Mouse (Mus musculus): ENCODE results near the gene Slc25a48. TPM values are rescaled to one million over a fixed set of nuclear protein-coding genes. Genes with fewer than 3 reads are reported as not detected.

Gene Slc25a48
- 0.12 and 0.61 TPM in 2 replicates for total RNA-seq (2017)

DNA sequence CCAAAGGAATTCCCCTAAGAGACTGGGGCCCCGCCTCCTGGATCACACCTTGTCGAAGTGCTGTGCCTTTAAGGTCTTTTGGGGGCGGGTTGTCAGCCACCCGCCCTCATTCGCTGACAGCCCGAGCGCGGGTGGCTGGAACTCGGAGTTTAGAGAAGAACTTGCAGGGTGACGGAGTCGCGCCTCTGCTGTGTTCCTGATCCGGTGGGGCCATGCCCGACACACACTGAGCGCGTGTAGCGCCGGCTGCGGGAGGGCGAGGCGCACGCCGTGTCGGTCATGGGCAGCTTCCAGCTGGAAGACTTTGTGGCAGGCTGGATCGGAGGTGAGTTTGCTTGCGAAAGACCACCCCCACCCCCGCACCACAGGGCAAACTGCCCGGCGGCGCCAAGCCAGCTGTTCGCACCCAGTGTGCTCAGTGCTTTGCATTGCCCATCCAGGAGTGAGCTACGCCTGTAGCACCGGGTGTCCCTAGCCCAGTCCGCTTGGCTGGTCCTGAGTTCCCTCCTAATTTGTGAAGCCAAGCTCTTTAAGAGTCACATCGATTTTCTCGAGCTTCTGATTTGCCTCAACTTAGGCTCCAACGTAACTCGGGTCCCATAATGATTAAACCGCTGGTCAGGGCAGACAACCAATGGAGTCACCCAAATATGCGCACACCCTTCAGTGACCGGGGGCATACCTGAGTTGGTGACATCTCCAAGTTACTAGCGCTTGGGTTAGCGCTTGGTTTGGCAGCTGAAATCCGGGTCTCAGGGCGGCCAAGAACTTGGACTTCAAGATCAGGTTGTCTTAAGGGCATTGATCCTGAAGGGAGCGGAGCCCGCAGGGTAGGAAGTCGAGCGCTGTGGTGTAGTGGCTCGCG, at the start of gene Slc25a48:
Gene Slc25a48 (plus strand): TSS at position 145 of the 865 bp plus-strand sequence.
- ATAC-seq (ENCODE audit: extremely low read depth, insufficient number of reproducible peaks, low FRiP score, poor library complexity, severe bottlenecking), result no peak

- no peak for ATAC-seq (ENCODE audit: extremely low read depth, insufficient number of reproducible peaks, low FRiP score, poor library complexity, severe bottlenecking)
These were observed 40.6 kb upstream of the Slc25a48 start for GRCm38 (mm10) chr13:56397572-56397971.

GRCm38 (mm10) chr13:56401186-56401585, 37.0 kb upstream of the Slc25a48 start:
- no peak for ATAC-seq (ENCODE audit: extremely low read depth, insufficient number of reproducible peaks, low FRiP score, poor library complexity, severe bottlenecking)

GRCm38 (mm10) chr13:56403381-56404086, 34.6 kb upstream of the Slc25a48 start:
- ATAC-seq (ENCODE audit: extremely low read depth, insufficient number of reproducible peaks, low FRiP score, poor library complexity, severe bottlenecking), result no peak

DNA sequence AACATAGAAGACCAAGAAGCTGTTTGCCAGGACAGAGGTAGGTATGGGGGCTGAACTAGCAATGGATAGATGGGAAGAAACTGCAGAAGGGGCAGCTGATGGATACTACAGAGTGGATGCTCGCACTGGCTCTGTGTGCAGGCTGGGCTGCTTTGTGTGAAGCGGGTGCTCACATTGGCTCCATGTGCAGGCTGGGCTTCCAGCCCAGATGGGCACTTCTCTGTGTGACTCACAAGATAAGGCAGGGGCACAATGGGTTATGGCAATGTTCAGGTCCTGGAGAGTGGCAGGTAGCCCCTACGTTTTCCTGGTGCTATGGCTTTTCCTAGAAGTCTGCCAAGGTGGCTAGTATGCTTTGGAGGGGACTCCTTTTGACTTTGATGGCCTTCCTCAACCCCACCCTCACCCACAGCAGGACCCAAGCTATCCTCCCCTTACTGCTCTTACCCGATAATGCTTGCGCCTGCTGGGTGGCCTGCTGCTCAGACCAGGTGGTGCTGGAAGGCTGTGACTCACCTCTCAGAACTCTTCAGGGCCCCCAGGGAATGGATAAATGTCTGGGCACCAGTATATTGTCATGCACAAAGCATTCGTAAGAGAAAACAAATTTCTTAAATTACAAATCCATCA, 33.5 kb upstream of the Slc25a48 start:
- ATAC-seq (ENCODE audit: extremely low read depth, insufficient number of reproducible peaks, low FRiP score, poor library complexity, severe bottlenecking), result no peak

- no peak for ATAC-seq (ENCODE audit: extremely low read depth, insufficient number of reproducible peaks, low FRiP score, poor library complexity, severe bottlenecking)
These were observed 25.8 kb upstream of the Slc25a48 start for GRCm38 (mm10) chr13:56412286-56412873.

DNA sequence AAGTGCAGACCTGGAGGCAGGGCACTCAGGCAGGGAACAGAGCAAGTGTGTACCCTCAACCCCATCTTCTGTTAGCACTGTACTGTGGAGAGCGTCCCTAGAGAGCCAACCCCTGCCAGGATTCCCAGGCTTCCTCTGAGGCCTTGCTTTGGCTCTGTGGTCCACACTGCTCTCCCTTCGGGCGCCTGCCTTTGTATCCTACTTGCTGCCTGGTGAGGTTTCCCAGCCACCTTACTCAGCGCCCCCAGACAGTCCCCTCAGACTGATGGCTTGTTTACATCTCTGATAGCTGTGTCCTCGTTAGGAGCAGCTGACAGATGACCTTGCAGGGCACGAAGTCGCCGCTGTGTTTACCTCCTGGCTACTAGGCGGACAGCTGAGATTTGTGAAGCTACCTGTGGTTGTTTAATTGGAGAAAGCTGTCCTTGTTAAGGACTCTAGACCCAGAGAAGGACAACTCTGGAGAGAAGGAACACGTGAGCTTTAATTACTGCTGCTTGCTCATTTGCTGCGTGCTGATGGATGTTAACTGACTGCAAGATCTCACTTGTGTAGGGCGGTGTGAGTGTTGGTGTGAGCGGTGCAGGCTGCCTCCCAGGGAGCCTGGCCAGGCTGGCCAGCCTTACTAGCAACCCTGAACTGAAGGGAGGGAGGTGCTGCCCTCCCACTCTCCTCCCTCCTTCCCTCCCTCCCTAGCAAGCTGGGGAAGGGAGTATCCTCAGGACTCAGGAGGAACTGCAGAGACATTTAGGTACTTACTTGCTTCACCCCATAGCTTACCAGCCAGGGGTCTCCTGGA, 19.3 kb upstream of the Slc25a48 start:
- no peak for ATAC-seq (ENCODE audit: extremely low read depth, insufficient number of reproducible peaks, low FRiP score, poor library complexity, severe bottlenecking)

DNA sequence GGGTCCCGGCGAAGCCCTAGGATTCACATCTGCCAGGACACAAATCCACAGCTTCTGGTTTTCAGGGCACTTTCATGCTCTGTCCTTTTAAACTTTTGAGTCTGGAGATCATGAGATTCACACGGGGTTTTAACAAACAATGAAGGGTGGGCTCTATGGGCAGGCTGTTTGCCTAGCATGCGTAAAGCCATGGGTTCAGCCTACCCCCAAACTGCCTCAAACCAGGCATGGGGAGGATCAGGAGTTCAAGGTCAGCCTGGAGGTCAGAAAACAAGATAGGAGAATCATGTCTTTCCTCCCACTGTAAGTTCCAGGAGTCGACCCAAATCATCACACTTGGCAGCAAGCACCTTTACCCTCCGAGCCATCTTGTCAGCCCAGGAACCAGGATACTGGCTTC, 18.6 kb upstream of the Slc25a48 start:
- no peak for ATAC-seq (ENCODE audit: extremely low read depth, insufficient number of reproducible peaks, low FRiP score, poor library complexity, severe bottlenecking)

GRCm38 (mm10) chr13:56422072-56422723, 16.0 kb upstream of the Slc25a48 start:
- no peak for ATAC-seq (ENCODE audit: extremely low read depth, insufficient number of reproducible peaks, low FRiP score, poor library complexity, severe bottlenecking)

DNA sequence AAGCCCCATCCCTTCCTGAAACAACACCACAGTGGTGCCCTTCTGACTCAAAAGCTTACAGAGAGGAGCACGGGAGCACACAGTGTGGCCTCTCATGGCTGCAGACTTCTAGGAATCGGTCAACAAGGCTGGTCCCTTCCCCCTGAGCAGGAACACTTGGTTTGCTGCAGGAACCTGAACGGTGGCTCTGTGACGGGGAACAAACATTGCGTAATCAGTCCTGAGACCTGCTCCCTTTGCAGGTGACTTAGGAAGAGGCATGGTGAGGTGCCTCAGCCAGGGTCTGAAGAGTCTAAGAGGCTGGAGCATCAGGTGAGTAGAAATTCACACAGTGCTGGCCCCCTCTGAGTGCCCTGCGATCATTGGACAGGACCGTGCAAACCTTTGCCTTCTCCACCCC, 12.2 kb upstream of the Slc25a48 start:
- no peak for ATAC-seq (ENCODE audit: extremely low read depth, insufficient number of reproducible peaks, low FRiP score, poor library complexity, severe bottlenecking)

DNA sequence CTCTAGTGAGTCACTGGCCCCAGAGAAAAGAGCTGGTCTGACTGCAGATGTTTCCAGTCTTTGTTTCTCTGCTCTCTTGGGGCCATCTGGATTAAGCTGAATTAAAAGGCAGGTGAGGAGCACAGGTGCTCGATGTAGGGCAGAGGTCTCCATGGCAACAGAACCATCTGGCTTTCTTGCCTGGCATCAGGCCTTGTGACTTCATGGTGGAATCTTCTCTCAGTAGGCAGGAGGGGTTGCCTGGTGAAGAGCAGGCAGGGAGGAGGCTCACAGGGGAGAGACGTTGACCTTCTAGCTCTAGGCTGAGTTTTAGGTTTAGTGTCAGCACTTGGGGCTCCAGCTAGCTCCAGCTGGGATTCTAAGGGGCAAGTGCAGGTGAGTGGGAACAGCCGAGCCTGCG, 11.8 kb upstream of the Slc25a48 start, which contains the start of gene Gm3045:
Gene Gm3045 (plus strand): TSS at position 230 of the 400 bp plus-strand sequence.
- ATAC-seq (ENCODE audit: extremely low read depth, insufficient number of reproducible peaks, low FRiP score, poor library complexity, severe bottlenecking), result no peak

- ATAC-seq (ENCODE audit: extremely low read depth, insufficient number of reproducible peaks, low FRiP score, poor library complexity, severe bottlenecking), result no peak
These were observed 9.2 kb upstream of the Slc25a48 start for GRCm38 (mm10) chr13:56428724-56429500.

- ATAC-seq (ENCODE audit: extremely low read depth, insufficient number of reproducible peaks, low FRiP score, poor library complexity, severe bottlenecking), result no peak
These were observed 5.7 kb upstream of the Slc25a48 start for GRCm38 (mm10) chr13:56432496-56432895.

GRCm38 (mm10) chr13:56433466-56433865, 4.7 kb upstream of the Slc25a48 start:
- ATAC-seq (ENCODE audit: extremely low read depth, insufficient number of reproducible peaks, low FRiP score, poor library complexity, severe bottlenecking), result no peak

GRCm38 (mm10) chr13:56434311-56434751, 3.8 kb upstream of the Slc25a48 start:
- no peak for ATAC-seq (ENCODE audit: extremely low read depth, insufficient number of reproducible peaks, low FRiP score, poor library complexity, severe bottlenecking)

DNA sequence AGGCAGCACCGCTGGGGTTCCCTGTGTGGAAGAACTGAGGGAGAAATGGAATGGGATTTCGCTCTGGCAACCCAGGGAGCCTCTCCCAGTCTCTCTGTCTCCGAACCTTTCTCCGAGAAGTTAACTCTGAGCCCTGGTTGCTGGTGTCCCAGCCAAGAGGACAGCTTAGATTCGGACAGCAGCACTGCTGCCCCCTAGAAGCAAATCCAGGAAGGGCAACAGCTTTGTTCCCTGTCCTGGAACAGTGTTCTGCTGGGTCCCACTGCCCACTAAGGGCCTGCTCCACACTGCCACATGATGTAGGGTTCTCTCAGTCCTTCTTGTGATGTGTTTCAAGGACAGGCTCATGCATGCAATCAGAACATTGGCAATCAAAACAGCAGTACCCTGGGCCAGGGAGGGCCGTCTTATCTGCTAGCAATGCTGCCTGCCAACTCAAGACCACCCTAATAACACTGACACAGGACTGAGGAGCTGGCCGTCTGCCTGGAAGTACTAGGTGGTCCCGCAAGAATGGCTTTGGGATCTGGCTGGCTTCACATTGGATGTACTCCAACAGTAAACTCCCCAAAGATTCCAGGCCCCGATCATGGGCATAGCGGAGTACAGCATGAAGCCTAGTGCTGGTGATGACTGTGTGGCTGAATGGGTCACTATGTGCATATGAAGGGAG, 2.4 kb upstream of the Slc25a48 start:
- no peak for ATAC-seq (ENCODE audit: extremely low read depth, insufficient number of reproducible peaks, low FRiP score, poor library complexity, severe bottlenecking)

GRCm38 (mm10) chr13:56443411-56443810, 5.3 kb downstream of the Slc25a48 start:
- ATAC-seq (ENCODE audit: extremely low read depth, insufficient number of reproducible peaks, low FRiP score, poor library complexity, severe bottlenecking), result no peak

Measured in neutrophil, adult 5-6 weeks (primary cell).